Mouse (Mus musculus) forebrain, embryonic 13.5 days (tissue): ENCODE measurements at regions not wholly inside any gene's neighbourhood (a gene's known extent, or its start where the extent isn't known, plus 50 kb on each side); places are given as distances from the start of the nearest gene placed in this dataset.

Experiments used
- ATAC-seq: fragments of 200-750 bp; cut with Nextera tagmentation; 2 replicates; pipeline ENCODE4 v1.8.0; 2017
- H3K27ac ChIP-seq: fragments of 300-500 bp; sonication (generic); 2 replicates; pipeline ENCODE4 v1.5.1; 2015; ENCODE audit warnings: inconsistent platforms, mild to moderate bottlenecking, moderate library complexity
- H3K27me3 ChIP-seq: fragments of 300-500 bp; sonication (generic); 2 replicates; pipeline ENCODE4 v1.6.1; 2015; ENCODE audit warnings: mild to moderate bottlenecking, inconsistent platforms
- H3K36me3 ChIP-seq: fragments of 300-500 bp; sonication (generic); 2 replicates; pipeline ENCODE4 v1.6.1; 2015; ENCODE audit warnings: mild to moderate bottlenecking, inconsistent platforms; ENCODE audit not compliant: poor library complexity, severe bottlenecking
- H3K4me1 ChIP-seq: fragments of 300-500 bp; sonication (generic); 2 replicates; pipeline ENCODE4 v1.6.1; 2015; ENCODE audit warnings: inconsistent platforms
- H3K4me2 ChIP-seq: fragments of 300-500 bp; sonication (generic); 2 replicates; pipeline ENCODE4 v1.6.1; 2015; ENCODE audit warnings: inconsistent platforms, mild to moderate bottlenecking, moderate library complexity
- H3K4me3 ChIP-seq: fragments of 300-500 bp; sonication (generic); 2 replicates; pipeline ENCODE4 v1.5.1; 2015; ENCODE audit warnings: mild to moderate bottlenecking, inconsistent platforms
- H3K9ac ChIP-seq: fragments of 300-500 bp; sonication (generic); 2 replicates; pipeline ENCODE4 v1.6.1; 2015; ENCODE audit warnings: mild to moderate bottlenecking, inconsistent platforms
- H3K9me3 ChIP-seq: fragments of 300-500 bp; sonication (generic); replicated peaks from 2 replicates; pipeline ENCODE4 v1.6.1; 2016; ENCODE audit warnings: inconsistent platforms
- WGBS: fragments of 180-500 bp; shearing (Covaris S2); methylation state at CpG from one replicate; pipeline ENCODE4 v1.1.7; 2015; 5-methylcytosine and 5-hydroxymethylcytosine counted together

DNA sequence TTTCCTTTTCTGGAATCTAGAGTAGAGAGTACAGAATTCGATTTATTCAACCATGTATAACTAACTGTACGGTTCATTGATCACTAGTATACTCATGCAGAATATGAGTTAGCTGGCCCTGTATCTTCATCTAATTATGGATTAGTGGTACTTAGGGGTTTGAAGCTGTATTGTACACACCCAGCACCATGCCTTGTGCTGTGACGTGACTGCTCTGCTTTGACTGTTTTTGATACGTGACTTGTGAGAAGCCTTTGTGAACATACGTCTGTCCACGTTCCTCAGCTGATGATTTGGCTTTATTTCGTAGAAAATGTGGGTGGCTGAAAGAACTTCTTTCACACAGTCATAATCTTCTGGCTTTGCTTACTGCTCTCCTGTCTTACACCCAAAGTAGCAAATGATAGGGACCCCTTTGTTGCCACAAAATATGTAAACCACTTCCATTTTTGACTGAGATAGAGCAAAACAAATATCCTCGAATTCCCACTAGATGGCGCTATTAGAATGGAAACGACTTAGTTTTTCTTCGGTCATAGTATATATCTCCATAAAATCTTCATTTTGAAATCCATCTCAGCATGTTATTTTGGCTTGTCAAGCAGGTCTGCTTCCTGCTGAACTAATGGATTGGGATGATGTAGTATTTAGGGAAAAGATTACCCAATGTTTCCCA is 102.0 kb upstream of the Cwc22 start:
- WGBS, result 38% methylated on average over 11 of the region's 11 CpGs
- no peaks in the 10 kb centered on the region for H3K9me3 ChIP-seq
- peak; percentile 61 for ATAC-seq
- no peaks in the 10 kb centered on the region for H3K27me3 ChIP-seq
- peak overlapping the region; percentile 56 for H3K4me2 ChIP-seq
- H3K4me1 ChIP-seq, result peaks cover 7% of the 10 kb centered on the region
- no peak overlapping the region for H3K9ac ChIP-seq
- H3K27ac ChIP-seq, result no peak overlapping the region
- H3K36me3 ChIP-seq, result no peaks in the 10 kb centered on the region
- H3K4me3 ChIP-seq, result no peak overlapping the region

DNA sequence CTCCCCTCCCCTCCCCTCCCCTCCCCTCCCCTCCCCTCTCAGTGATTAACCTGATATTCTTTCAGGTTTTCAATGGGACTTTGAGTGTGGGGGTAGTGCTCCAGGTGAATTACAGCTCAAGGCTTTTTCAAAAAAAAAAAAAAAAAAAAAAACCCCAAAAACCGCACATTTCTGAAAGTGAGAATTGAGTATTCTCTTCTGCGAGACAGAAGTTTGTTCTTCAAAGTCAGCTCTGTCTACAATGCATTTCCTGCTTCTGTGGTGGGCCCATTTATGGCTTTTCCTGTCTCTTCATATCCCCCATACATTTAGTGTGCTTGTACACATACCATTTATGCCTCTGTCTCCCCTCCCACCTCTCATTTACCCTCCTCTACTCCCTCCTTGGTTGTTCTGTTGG is 81.1 kb upstream of the Cwc22 start:
- Histone ChIP-seq H3K9me3 (no peaks in the 10 kb centered on the region), H3K27ac (no peak overlapping the region), H3K4me3 (no peak overlapping the region), H3K36me3 (no peaks in the 10 kb centered on the region), H3K9ac (no peak overlapping the region), H3K27me3 (no peaks in the 10 kb centered on the region), H3K4me2 (no peak overlapping the region), H3K4me1 (no peaks in the 10 kb centered on the region)
- WGBS, result 94% methylated on average over 2 of the region's 2 CpGs
- no peak for ATAC-seq

DNA sequence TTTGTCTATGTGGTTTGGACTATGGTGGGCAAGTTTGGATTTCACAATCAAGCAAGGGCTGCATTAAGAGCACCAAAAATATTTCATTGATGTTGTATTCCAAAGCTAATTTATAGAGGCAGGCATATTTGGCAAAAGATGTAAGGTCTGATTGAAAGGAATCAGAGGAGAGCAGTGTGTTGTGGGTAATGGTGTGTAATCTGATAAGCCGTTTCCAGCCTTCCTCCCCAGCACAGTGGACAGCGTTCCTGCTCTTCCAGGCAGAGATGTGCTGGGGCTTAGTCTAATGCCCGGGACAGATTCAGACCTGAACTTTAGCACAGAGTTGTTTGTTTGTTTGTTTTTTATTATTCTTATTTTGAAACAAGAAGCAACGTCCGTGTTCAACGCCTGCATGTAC is 80.6 kb upstream of the Cwc22 start:
- Histone ChIP-seq H3K27me3 (no peaks in the 10 kb centered on the region), H3K9ac (no peak overlapping the region), H3K4me3 (no peak overlapping the region), H3K4me2 (no peak overlapping the region), H3K36me3 (no peaks in the 10 kb centered on the region), H3K27ac (no peak overlapping the region), H3K4me1 (no peaks in the 10 kb centered on the region), H3K9me3 (no peaks in the 10 kb centered on the region)
- 72% methylated on average over 6 of the region's 6 CpGs for WGBS
- no peak for ATAC-seq

DNA sequence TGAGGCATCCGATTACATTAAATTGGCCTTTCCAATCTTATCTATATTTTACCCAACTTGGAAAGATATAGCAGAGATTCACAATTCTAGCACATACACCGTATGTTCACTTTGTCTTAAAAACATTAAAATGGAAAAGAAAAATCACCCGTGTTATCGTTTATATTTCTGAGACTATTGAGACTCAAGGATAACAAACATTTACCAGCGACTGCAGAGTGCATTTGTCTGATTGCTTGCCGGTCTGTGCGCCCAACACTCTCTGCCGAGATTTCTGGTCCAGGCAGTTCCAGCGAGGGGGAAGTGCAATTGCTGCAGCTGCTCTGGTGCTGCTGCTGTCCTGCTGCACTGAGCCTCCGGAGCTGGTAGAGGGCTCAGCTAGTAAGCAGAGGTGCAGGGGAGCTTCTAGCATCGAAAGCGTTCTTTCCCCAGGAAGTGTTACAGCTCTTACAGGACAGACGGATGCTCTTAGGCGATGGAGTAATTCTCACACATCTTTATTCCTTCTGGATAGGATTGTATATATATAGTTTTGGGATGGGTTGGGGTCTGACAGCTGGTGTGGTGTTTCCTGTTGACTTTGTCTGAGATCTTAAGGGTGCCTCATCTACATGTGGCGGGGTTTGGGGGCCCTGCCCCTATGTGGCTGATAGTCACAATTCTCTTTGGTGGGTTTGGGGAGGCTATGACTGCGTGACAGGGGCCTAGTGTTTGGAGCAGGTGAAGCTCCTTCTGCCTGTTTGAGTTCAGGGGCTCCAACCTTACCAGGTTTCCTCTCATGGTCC is 79.7 kb upstream of the Cwc22 start:
- no peak overlapping the region for H3K4me3 ChIP-seq
- no peaks in the 10 kb centered on the region for H3K27me3 ChIP-seq
- no peak overlapping the region for H3K9ac ChIP-seq
- H3K36me3 ChIP-seq, result no peaks in the 10 kb centered on the region
- H3K4me2 ChIP-seq, result no peak overlapping the region
- H3K9me3 ChIP-seq, result no peaks in the 10 kb centered on the region
- ATAC-seq, result no peak
- no peak overlapping the region for H3K27ac ChIP-seq
- no peaks in the 10 kb centered on the region for H3K4me1 ChIP-seq
- 71% methylated on average over 16 of the region's 16 CpGs for WGBS

DNA sequence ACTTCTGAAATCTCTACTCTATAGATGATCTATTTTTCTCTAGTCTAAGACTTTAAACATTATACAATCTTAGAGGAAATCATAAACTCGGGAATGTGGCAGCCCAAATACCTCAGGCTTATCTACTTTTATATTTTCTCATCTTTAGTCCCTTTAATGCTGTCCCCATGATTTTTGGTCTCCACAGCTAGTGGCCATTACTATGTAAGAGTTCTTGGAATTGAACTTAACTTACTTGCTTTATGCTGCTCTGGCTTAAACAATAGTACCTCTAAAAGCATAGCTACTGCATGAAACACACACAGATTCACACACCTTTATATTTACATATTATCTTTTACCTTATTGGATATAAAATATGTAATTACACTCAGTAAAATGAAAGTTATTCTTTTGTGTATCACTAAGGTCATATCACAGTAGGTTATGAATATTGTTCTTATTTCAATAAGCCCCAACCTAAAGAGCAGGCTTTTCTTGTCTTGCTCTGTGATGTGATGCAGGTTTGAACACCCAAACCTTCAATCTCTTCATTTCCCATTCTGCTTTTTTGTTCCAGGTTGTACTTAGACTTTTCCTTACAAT is 78.9 kb upstream of the Cwc22 start:
- Histone ChIP-seq H3K9me3 (no peaks in the 10 kb centered on the region), H3K36me3 (no peaks in the 10 kb centered on the region), H3K4me2 (no peak overlapping the region), H3K9ac (no peak overlapping the region), H3K4me3 (no peak overlapping the region), H3K4me1 (no peaks in the 10 kb centered on the region), H3K27me3 (no peaks in the 10 kb centered on the region), H3K27ac (no peak overlapping the region)
- 87% methylated on average over 1 of the region's 1 CpGs for WGBS
- ATAC-seq, result no peak

DNA sequence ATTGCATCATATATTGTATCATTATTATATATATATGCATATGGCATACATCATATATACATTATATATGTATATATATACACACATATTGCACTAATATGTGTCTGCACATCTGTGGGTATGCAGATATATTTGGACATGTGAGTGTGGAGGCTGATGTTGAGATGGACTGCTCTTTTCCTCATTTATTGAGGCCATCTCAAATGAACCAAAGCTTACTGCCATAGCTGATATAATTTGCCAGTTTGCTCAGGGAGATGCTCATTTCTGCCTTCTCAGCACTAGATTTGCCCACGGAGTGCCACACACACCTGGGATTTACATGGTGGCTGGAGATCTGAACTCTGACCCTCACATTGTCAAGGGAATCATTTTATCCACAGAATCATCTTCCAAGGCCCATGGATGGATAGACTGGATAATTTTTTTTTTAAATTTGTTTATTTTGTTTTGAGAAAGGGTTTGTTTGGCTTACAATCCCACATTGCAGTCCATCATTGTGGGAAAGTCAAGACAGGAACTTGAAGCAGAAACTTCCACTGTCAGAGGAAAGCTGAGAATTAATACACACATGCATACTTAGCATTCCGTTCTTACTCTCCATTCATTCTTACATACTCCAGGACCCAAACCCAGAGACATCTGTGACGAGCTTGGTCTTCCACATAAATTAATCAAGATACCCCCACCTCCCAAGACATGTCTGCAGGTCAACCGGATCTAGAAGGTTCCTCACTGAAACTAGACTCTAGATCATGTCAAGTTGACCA is 77.9 kb upstream of the Cwc22 start:
- no peaks in the 10 kb centered on the region for H3K27me3 ChIP-seq
- no peaks in the 10 kb centered on the region for H3K9me3 ChIP-seq
- 84% methylated on average over 4 of the region's 4 CpGs for WGBS
- H3K4me2 ChIP-seq, result no peak overlapping the region
- H3K4me3 ChIP-seq, result no peak overlapping the region
- H3K4me1 ChIP-seq, result no peaks in the 10 kb centered on the region
- no peak for ATAC-seq
- no peak overlapping the region for H3K27ac ChIP-seq
- no peaks in the 10 kb centered on the region for H3K36me3 ChIP-seq
- H3K9ac ChIP-seq, result no peak overlapping the region

DNA sequence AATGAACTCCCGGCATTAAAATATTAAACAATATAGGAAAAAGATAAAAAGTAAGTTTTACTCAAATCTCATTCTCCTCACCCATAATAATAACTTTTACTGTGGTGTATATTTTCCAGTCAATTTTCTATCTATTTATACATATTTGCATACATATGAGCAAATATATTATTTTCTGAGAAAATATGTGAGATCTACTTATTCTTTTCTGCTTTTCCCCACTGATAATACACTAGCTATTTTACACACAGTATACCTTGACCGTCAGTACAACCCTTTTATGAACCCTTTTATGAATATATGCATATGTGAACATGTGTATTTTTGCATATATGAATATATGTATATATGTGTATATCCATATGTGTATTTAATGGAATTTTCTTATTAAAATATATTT is 77.2 kb upstream of the Cwc22 start:
- Histone ChIP-seq H3K27ac (no peak overlapping the region), H3K4me2 (no peak overlapping the region), H3K4me3 (no peak overlapping the region), H3K36me3 (no peaks in the 10 kb centered on the region), H3K9ac (no peak overlapping the region), H3K9me3 (no peaks in the 10 kb centered on the region), H3K27me3 (no peaks in the 10 kb centered on the region), H3K4me1 (no peaks in the 10 kb centered on the region)
- 86% methylated on average over 2 of the region's 2 CpGs for whole genome bisulfite sequencing
- ATAC-seq, result no peak

DNA sequence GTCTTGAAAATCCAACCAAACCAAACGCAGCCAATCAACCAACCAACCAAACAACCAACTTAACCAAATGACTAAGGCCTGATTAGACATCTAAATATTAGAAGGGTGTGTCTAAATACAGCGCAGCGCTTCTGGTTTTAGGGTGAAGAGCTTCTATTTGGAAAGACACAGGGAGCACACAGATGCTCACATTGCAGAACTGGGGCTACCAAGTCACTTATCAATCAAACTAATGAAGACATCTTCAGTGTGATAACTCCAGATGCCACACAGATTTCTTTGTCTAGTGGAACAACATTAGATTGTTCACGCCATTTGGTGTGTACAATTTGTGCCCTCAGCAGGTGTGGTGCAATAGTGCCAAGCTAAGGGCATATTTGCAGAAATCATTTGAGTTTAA is 76.6 kb upstream of the Cwc22 start:
- Histone ChIP-seq H3K4me1 (no peaks in the 10 kb centered on the region), H3K9me3 (no peaks in the 10 kb centered on the region), H3K27me3 (no peaks in the 10 kb centered on the region), H3K4me2 (no peak overlapping the region), H3K4me3 (no peak overlapping the region), H3K27ac (no peak overlapping the region), H3K36me3 (no peaks in the 10 kb centered on the region), H3K9ac (no peak overlapping the region)
- WGBS, result 84% methylated on average over 4 of the region's 4 CpGs
- ATAC-seq, result no peak

DNA sequence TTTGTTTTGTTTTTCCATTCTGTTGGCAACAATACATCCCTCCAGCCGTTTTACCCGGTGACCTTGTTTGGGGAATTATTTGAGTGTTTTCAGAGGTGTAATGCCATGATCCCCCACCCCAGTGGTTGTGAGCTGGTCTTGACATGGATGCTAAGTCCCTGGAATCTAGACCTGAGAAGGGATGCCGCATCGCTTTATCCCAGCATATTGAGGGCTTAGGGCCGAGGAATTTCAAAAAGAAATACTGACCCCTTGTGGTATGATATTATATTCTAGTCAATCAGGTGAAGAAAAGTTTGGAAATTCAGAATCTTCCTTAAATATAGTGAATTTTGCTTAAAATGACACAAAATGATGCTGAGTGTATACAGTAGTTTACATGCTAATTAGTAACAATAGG is 75.7 kb upstream of the Cwc22 start:
- Histone ChIP-seq H3K9me3 (no peaks in the 10 kb centered on the region), H3K4me2 (no peak overlapping the region), H3K4me1 (no peaks in the 10 kb centered on the region), H3K4me3 (no peak overlapping the region), H3K27ac (no peak overlapping the region), H3K36me3 (no peaks in the 10 kb centered on the region), H3K27me3 (no peaks in the 10 kb centered on the region), H3K9ac (no peak overlapping the region)
- 31% methylated on average over 5 of the region's 5 CpGs for WGBS
- peak; percentile 66; the same call in 1 of the 2 replicates for ATAC-seq

DNA sequence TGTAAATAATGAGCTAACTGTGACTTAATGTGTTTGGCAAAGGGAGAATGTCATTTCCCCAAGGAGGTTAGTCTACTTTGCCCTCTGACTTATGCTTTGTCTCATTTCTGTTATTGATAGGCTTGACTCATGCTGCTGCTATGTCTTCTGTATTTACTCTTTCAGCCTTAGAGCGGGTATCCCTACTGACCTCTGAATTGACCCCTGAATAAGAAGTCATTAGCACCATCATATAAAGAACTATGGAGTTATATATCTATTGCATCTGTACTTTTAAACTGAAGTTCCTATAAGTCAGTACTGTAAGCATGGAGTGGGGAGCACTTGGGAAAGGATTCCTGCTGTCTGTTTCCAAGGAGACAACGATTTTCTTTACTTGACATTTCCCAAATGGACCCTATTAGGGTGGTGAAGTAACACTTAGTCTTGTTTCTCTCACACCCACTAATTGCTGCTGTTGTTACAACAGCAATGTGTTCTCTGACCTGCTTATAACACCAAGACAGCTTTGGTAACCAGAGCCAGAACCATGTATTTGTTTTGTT is 75.3 kb upstream of the Cwc22 start:
- no peak overlapping the region for H3K9ac ChIP-seq
- H3K27ac ChIP-seq, result no peak overlapping the region
- H3K36me3 ChIP-seq, result no peaks in the 10 kb centered on the region
- H3K27me3 ChIP-seq, result no peaks in the 10 kb centered on the region
- H3K4me1 ChIP-seq, result no peaks in the 10 kb centered on the region
- H3K4me3 ChIP-seq, result no peak overlapping the region
- H3K4me2 ChIP-seq, result no peak overlapping the region
- 84% methylated on average over 2 of the region's 2 CpGs for WGBS
- ATAC-seq, result no peak; the same call in 1 of the 2 replicates
- no peaks in the 10 kb centered on the region for H3K9me3 ChIP-seq

DNA sequence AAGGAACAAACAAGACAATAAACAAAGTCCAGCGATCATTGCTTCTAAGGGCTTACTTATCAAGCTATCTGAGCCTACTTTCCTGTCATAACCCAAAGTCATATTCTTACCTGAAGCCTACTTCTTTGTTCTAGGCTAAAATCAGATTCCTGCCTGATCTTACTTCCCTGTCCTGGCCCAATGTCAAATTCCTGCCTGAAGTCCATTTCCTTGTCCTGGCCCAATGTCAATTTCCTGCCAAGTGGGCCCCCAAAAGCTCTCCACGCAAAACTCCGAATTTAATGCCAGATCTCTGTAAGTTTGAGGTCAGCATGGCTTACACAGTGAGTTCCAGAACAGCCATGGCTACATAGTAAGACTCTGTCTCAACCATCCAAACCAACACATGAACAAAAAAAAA is 74.3 kb upstream of the Cwc22 start:
- WGBS, result 94% methylated on average over 3 of the region's 3 CpGs
- Histone ChIP-seq H3K36me3 (no peaks in the 10 kb centered on the region), H3K9ac (no peak overlapping the region), H3K27me3 (no peaks in the 10 kb centered on the region), H3K4me2 (no peak overlapping the region), H3K9me3 (no peaks in the 10 kb centered on the region), H3K4me3 (no peak overlapping the region), H3K27ac (no peak overlapping the region), H3K4me1 (no peaks in the 10 kb centered on the region)
- ATAC-seq, result no peak

DNA sequence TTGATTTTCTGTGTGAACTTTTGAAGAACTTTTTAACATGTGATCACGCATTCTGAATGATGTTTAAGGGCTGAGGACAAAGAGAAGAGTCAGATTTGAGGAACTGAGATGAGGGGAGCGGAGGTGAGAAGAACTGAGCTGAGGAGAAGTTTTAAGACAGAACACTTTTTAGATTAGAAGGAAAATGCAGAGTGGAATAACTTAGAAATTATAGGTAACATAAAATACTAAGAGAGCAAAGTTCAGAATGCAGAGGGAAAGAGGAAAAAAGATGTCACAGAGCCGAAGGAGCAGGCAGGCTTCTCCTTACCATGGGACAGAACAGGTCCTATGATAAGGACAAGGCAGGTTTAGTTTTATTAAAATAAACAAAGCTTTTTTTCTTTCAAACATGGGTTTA is 73.7 kb upstream of the Cwc22 start:
- H3K27me3 ChIP-seq, result no peaks in the 10 kb centered on the region
- no peak overlapping the region for H3K4me2 ChIP-seq
- H3K9ac ChIP-seq, result no peak overlapping the region
- H3K9me3 ChIP-seq, result no peaks in the 10 kb centered on the region
- H3K36me3 ChIP-seq, result no peaks in the 10 kb centered on the region
- no peak for ATAC-seq
- 89% methylated on average over 3 of the region's 3 CpGs for WGBS
- H3K27ac ChIP-seq, result no peak overlapping the region
- no peaks in the 10 kb centered on the region for H3K4me1 ChIP-seq
- no peak overlapping the region for H3K4me3 ChIP-seq
